Mouse (Mus musculus): ENCODE results near the gene Chmp3.

The Chmp3 gene

DNA sequence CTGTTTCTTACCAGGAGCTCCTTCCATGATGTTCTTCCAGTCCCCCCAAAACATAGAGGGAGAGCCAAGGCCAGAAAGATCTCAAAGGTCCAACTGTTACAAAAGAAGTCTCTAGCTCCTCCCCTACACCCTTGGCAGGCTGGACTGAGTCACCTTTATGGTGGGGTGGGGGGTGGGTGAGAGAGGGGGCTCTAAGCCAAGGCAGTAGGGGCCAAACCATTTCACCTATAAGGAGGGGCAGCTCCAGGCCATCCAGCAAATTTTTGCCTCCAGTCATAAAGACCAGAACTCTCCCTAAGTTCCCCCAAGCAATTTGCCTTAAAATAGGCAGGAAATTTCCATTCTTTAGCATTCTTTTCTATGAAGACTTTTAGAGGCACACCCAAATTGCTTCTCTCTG, 65.4 kb downstream of the Chmp3 start:
- DNase-seq (ENCODE audit: low spot score in 2 of 2) = no peak

- DNase-seq (ENCODE audit: low spot score in 2 of 2) = peak in 1 of 2 experiments; percentile 54
These were observed 66.4 kb downstream of the Chmp3 start for GRCm38 (mm10) chr6:71609968-71610367.

GRCm38 (mm10) chr6:71613225-71613624, 69.6 kb downstream of the Chmp3 start:
- DNase-seq (ENCODE audit: low spot score in 2 of 2) = no peak

DNA sequence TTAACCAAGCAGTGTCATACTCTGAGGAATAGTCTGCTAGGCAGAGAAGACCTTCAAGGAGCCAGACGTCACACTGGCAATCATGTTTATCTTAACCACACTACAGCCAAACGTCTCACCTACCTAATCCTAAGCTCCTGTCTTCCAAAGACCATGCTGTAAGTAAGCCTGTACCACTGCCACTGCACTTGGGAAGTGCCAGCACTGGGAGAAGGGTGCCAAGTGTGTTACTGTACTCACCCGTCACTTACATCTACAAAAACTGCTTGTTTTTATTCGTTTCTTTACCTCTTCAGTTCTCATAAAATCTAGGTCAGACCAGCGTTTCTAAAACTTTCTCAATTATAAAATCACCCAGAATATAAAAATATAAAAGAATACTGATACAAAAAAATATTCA, 73.4 kb downstream of the Chmp3 start:
- no peak for DNase-seq (ENCODE audit: low spot score in 2 of 2)

DNA sequence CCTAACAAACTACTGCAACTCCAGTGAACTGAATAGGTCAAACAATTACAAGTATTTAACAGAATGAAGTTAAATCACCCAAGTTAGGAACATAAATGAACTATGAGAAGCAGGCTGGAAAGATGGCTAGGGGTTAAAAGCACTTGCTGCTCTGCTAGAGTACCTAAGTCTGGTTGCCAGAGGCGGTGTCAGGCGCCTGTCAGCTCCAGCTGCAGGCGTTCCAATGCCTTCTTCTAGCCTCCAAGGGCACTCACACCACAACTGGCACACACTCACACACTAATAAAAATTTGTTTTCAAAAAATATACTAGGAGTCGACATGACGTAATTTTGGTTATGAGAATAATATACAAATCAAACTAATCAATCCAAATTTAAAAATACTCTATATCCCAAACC, 78.0 kb downstream of the Chmp3 start:
- DNase-seq (ENCODE audit: low spot score in 2 of 2) = no peak

- DNase-seq (ENCODE audit: low spot score in 2 of 2) = no peak
These were observed 78.4 kb downstream of the Chmp3 start for GRCm38 (mm10) chr6:71621981-71622380.

DNA sequence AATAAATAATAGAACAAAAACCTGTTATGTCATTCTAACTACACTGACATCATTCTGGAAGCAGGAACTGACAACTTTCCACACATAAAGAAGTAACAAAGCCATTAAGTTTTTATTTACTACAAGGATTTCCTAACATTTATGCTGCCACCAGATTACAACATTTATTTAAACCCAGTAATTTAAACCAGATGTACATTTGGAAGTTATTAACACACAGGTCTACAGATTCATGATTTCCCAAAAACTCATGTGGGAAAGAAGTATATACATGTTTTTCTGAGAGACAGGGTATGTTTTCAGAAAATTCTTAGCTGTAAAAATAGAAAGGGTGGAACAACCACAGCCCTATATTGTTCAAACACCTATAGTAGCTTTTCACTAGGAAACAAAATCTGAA, 81.1 kb downstream of the Chmp3 start:
- no peak for DNase-seq (ENCODE audit: low spot score in 2 of 2)

- no peak for DNase-seq (ENCODE audit: low spot score in 2 of 2)
These were observed 82.4 kb downstream of the Chmp3 start for GRCm38 (mm10) chr6:71625984-71626383.

GRCm38 (mm10) chr6:71627325-71627724, 83.7 kb downstream of the Chmp3 start:
- DNase-seq (ENCODE audit: low spot score in 2 of 2) = no peak

- DNase-seq (ENCODE audit: low spot score in 2 of 2) = no peak
These were observed 87.6 kb downstream of the Chmp3 start for GRCm38 (mm10) chr6:71631196-71631595.

- peak; percentile 26 to 34 for DNase-seq (ENCODE audit: low spot score in 2 of 2)
These were observed 88.3 kb downstream of the Chmp3 start for GRCm38 (mm10) chr6:71631706-71632461.

Measured in right cerebral cortex, postnatal 36 days (tissue).